9 mouse cellular contexts compared by ENCODE assay signal in genomic region chr10:116266561-116267433, GRCm38 (mm10). TPM values are rescaled to one million over a fixed set of nuclear protein-coding genes. Genes with fewer than 3 reads are reported as not detected.
A peak's percentile ranks its signal among the peaks of the same experiment; 100 is the strongest.
DNase-seq lines count a peak whose midpoint lies in the region; ATAC-seq and TF ChIP-seq lines count a peak whose summit lies in the region.
"Had no signal": no experiment of that assay in that cellular context is flagged by ENCODE, and none has a peak within 500 bp of the region (broad histone marks: within the 10 kb centered on the region; RNA-seq: fewer than 3 reads in every experiment).

No protein-coding gene starts in this region.

- H3K4me3 ChIP-seq in spleen, adult 2 months (ENCODE audit: extremely low read depth, insufficient read depth, insufficient read length): no peak overlapping the region
- H3K4me3 ChIP-seq in heart, embryonic 13.5 days: no peak overlapping the region
- no peak overlapping the region for H3K4me3 ChIP-seq in stomach, postnatal 0 days (ENCODE audit: low read depth, low read length)
- H3K4me3 ChIP-seq: hindbrain, embryonic 15.5 days had no signal

- WGBS in spleen, adult 2 months: 83% methylated on average over 15 of the region's 15 CpGs
- WGBS in heart, embryonic 13.5 days: 45% methylated on average over 15 of the region's 15 CpGs
- WGBS in stomach, postnatal 0 days: 62% methylated on average over 15 of the region's 15 CpGs

- H3K9me3 ChIP-seq in heart, embryonic 13.5 days: no peaks in the 10 kb centered on the region
- H3K9me3 ChIP-seq in stomach, postnatal 0 days (ENCODE audit: control insufficient read depth, low read length): no peaks in the 10 kb centered on the region
- H3K9me3 ChIP-seq: hindbrain, embryonic 15.5 days had no signal

- H3K4me1 ChIP-seq in spleen, adult 2 months (ENCODE audit: control insufficient read depth, insufficient read depth, insufficient read length): no peaks in the 10 kb centered on the region
- H3K4me1 ChIP-seq in heart, embryonic 13.5 days: peaks cover 56% of the 10 kb centered on the region
- no peaks in the 10 kb centered on the region for H3K4me1 ChIP-seq in stomach, postnatal 0 days (replicated peaks; ENCODE audit: control insufficient read depth, insufficient read depth)
- H3K4me1 ChIP-seq: hindbrain, embryonic 15.5 days had no signal

- peak; percentile 63; the same call in 1 of the 2 replicates for ATAC-seq in heart, embryonic 13.5 days (ENCODE audit: extremely low read depth, insufficient number of reproducible peaks, low FRiP score, low TSS enrichment)
- peak; percentile 79 for ATAC-seq in stomach, postnatal 0 days (ENCODE audit: low FRiP score, low TSS enrichment)
- ATAC-seq in granulocyte monocyte progenitor cell, adult 5-6 weeks (replicated peaks; ENCODE audit: poor library complexity, severe bottlenecking): no peak

- no peaks in the 10 kb centered on the region for H3K27me3 ChIP-seq in spleen, adult 2 months (ENCODE audit: control insufficient read depth, insufficient read depth, low read length)
- no peaks in the 10 kb centered on the region for H3K27me3 ChIP-seq in heart, embryonic 13.5 days (replicated peaks)
- no peaks in the 10 kb centered on the region for H3K27me3 ChIP-seq in stomach, postnatal 0 days (ENCODE audit: control insufficient read depth, insufficient read depth, low read length)
- H3K27me3 ChIP-seq: hindbrain, embryonic 15.5 days had no signal

- TF ChIP-seq POLR2A in spleen, adult 2 months (IDR thresholded peaks at IDR 0.05; ENCODE audit: low read depth, low read length): no peak

- no peak for DNase-seq in spleen, adult 2 months (ENCODE audit: low read depth in 1 of 2, low spot score in 2 of 2)
- no peak for DNase-seq in spleen, postnatal 36 days (ENCODE audit: low spot score in 2 of 2)
- peak; percentile 80 to 86 for DNase-seq in kidney, postnatal 36 days
- DNase-seq in stomach, postnatal 0 days (ENCODE audit: low spot score): peak; percentile 35
- DNase-seq in frontal cortex, postnatal 10 days (ENCODE audit: low spot score in 2 of 2): no peak
- no peak for DNase-seq in ovary, postnatal 36 days (ENCODE audit: low spot score)

- H3K9ac ChIP-seq in heart, embryonic 13.5 days: no peak overlapping the region
- H3K9ac ChIP-seq in stomach, postnatal 0 days (ENCODE audit: low read length): no peak overlapping the region
- H3K9ac ChIP-seq: hindbrain, embryonic 15.5 days had no signal

- no peak for TF ChIP-seq EP300 in stomach, postnatal 0 days (optimal IDR thresholded peaks at IDR 0.05)

- peak overlapping the region; percentile 38 for H3K27ac ChIP-seq in spleen, adult 2 months (ENCODE audit: insufficient read depth, low read length)
- peak overlapping the region; percentile 79 for H3K27ac ChIP-seq in heart, embryonic 13.5 days (replicated peaks)
- H3K27ac ChIP-seq in stomach, postnatal 0 days (replicated peaks): 0 out of 2 replicates have a peak overlapping the region, but pooled peaks have one; percentile 13
- H3K27ac ChIP-seq: hindbrain, embryonic 15.5 days had no signal

- TF ChIP-seq CTCF in spleen, adult 2 months (IDR thresholded peaks at IDR 0.05; ENCODE audit: extremely low read depth, insufficient read depth, insufficient read length, insufficient replicate concordance): no peak
- 0 out of 2 replicates have a peak, but pooled peaks have one; percentile 1 for TF ChIP-seq CTCF in stomach, postnatal 0 days (IDR thresholded peaks at IDR 0.05; ENCODE audit: low read depth)

- H3K36me3 ChIP-seq in spleen, adult 2 months (ENCODE audit: control insufficient read depth, insufficient read depth, low read length): no peaks in the 10 kb centered on the region
- no peaks in the 10 kb centered on the region for H3K36me3 ChIP-seq in heart, embryonic 13.5 days
- no peaks in the 10 kb centered on the region for H3K36me3 ChIP-seq in stomach, postnatal 0 days (ENCODE audit: control insufficient read depth, insufficient read depth, low read length)
- H3K36me3 ChIP-seq: hindbrain, embryonic 15.5 days had no signal

- H3K4me2 ChIP-seq in heart, embryonic 13.5 days: peak overlapping the region; percentile 20; the same call in 1 of the 2 replicates
- no peak overlapping the region for H3K4me2 ChIP-seq in stomach, postnatal 0 days (replicated peaks; ENCODE audit: low read depth)
- H3K4me2 ChIP-seq: hindbrain, embryonic 15.5 days had no signal

RNA-seq across cellular contexts. Expression of gene Ptprb, which starts 8.5 kb away (rescaled TPM):
- polyA plus RNA-seq in spleen, adult 2 months (2012; rRNA removed): 5.6 and 5.7 TPM in 2 replicates
- polyA plus RNA-seq in heart, embryonic 13.5 days (2015; fragmentation: Nextera tagmentation; extraction: Ambion mirVana): 5.4 and 6.4 TPM in 2 replicates
- 2.5 and 2.8 TPM in 2 replicates for polyA plus RNA-seq in stomach, postnatal 0 days (2015; fragmentation: Nextera tagmentation; extraction: Ambion mirVana)
- total RNA-seq in granulocyte monocyte progenitor cell, adult 5-6 weeks (2014; fragmentation: Nextera tagmentation): not detected in 2 replicates
- not detected in 2 replicates for total RNA-seq in granulocyte monocyte progenitor cell, adult 5-6 weeks (2017)

Comparison
In these comparisons a context has a peak if more than half of its experiments do, and no peak if none do; other contexts are left out.
1. DNase-seq: peak in kidney, postnatal 36 days (2 of 2) and stomach, postnatal 0 days (single experiment); none in spleen, adult 2 months (0 of 2), spleen, postnatal 36 days (0 of 2), frontal cortex, postnatal 10 days (0 of 2) and ovary, postnatal 36 days (single experiment).
2. H3K27ac ChIP-seq: peak in every context shown above with its lines; median percentile 79 in heart, embryonic 13.5 days; 38 in spleen, adult 2 months; 13 in stomach, postnatal 0 days.